Mouse (Mus musculus): Measurements from ENCODE around the gene Rnf225. TPM values are rescaled to one million over a fixed set of nuclear protein-coding genes. Genes with fewer than 3 reads are reported as not detected.

Rnf225 gene
- polyA plus RNA-seq (2012), result 2.0 and 2.5 TPM in 2 replicates

DNA sequence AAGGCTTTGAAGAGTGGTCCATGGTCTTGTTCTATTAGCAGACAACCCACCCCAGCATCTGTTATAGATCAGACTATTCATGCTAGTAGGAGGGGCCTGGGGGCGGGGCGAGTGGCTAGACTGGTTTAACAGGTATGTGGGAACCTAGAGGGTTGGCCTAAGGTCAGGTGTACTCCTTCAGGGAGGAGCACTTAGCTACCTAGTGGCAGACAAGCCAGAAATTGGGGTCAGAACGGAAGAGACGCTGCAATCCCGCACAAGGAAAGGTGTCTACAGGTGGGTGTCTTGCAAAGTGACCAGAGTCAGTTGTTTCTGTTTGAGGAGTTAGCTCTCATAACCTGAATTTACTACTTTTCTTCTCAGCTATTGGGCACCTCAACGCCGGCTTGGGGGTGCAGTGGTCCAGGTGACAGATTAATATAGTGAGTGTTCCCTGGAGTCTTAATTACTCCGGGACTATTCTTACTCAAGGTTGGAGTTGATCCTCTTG is at the start of gene Rnf225:
Rnf225 (plus strand) TSS at position 226 of the 490 bp plus-strand sequence.

DNA sequence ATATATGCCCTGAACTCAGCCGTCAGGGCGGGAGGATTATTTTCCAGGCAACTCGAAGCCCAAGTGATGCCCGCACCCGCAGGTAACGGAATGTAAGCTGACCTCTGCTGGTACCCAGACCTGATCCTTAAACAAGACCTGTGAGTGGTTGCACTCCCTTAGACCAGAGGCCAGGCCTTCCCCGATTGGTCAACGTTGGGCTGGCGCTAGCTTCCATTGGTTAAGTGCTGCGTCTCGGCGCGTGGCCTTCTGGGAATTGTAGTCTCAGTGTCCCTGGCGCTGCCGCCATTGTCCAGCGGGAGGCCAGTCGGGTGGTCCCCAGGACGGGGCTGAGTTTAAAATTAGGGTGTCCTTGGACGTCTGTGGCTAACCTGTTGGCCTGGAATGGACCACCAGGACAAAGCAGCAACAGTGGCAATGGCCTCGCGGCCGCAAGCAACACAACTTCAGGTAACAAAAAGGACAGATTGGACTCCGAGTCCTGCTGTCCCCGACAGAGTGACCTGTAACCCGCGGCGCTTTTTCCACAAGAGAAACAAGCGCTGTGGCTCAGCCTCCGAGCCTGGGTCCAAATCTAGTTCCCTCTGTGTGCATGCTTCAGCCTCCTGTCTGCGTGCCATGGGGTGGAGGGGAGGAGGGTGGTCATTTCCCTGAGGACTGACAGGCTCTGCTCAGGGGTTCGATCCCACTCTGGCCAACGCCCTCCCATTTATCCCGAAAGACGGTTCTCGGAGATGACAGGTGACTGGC is 46.1 kb upstream of the Rnf225 start, which contains the start of gene Zfp128:
Zfp128 (plus strand) TSS at position 267 of the 750 bp plus-strand sequence.

DNA sequence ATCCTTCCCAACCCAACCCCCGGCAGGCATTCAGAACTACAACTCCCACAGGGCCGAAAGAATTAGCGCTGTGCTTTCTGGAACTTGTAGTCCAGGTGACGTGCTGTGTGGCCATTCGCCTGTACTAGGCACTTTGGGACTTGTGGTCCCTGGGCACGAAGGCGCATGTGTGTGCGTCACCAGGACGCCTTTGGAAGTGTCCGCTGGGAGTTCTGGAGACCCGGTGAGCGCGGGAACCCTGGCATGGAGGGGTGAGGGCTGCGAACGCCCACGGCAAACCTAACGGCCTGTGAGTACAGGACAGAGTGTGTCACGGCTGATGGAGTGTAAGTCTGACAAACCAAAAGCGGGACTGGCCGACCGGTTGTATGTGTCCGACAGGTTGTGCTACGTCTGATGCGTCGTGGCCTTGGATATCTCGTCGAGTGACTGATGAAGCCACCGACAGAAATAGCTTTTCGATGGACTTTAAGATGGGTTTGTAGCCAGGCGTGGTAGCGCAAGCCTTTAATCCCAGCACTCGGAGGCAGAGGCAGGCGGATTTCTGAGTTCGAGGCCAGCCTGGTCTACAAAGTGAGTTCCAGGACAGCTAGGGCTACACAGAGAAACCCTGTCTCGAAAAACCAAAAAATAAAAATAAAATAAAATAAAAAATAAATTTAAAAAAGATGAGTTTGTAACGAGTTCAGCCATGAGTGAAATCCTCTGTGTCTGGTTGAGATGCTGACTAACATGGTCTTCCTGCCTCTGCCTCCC is 29.4 kb upstream of the Rnf225 start, which contains the start of gene Zscan22:
Zscan22 (plus strand) TSS at position 161 of the 756 bp plus-strand sequence.

DNA sequence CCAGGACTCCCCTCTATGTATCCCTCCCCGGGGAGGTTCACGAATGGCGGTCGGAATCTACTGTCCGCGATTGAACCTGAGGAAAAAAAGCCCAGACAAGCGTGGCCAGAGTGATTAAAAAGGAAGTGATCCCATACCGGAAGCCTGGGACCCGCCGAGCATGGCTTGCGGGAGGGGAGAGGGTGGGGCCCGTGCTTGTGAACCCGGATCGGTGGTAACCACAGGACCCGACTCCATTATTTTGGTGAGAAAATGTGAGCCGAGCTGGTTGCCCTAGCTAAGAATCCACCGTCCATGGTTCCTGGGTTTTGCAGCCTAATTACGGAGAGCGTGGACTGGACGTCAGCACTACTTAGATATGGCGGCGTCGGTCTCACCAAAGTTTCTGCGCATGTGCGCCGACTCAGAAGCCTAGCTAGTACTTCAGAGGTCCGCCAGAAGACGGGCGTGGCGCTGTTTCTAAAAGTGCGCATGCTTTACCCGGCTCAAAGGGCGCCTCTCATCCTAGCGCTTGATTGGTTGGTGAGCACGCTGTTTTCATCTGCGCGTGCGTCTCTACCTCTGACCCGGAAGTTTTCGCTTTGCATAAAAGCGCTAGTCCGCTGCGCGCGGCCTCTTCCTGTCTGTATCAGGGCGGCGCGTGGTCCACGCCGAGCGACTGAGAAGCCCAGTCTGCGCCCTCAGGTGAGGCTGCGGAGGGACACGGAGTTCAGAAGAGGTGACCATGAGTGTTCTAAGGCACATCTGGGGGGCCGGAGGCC is 5.3 kb upstream of the Rnf225 start, which contains the start of gene Rps5:
Rps5 (plus strand) TSS at position 586 of the 761 bp plus-strand sequence.

DNA sequence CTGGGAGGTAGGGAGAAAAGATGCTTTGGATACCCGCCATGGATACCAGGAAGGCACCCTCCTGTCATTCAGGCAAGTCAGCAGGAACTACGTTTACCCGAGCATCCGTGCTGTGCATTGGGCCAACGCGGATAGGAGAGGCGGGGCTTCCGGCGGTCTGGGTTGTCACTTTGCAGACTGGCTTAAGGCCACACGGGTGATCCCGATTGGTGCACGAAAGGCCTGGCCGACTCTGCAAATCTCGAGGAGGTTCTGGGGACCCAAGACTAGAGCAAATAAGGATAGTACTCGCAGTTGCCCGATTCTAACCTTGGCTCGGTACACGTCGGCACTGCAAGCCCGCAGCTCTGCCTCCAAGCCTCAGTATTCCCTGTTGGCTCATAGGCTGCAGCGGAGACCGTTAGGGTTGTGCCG is 38.5 kb downstream of the Rnf225 start, which contains the start of gene Zfp324:
Zfp324 (plus strand) TSS at position 161 of the 414 bp plus-strand sequence.

DNA sequence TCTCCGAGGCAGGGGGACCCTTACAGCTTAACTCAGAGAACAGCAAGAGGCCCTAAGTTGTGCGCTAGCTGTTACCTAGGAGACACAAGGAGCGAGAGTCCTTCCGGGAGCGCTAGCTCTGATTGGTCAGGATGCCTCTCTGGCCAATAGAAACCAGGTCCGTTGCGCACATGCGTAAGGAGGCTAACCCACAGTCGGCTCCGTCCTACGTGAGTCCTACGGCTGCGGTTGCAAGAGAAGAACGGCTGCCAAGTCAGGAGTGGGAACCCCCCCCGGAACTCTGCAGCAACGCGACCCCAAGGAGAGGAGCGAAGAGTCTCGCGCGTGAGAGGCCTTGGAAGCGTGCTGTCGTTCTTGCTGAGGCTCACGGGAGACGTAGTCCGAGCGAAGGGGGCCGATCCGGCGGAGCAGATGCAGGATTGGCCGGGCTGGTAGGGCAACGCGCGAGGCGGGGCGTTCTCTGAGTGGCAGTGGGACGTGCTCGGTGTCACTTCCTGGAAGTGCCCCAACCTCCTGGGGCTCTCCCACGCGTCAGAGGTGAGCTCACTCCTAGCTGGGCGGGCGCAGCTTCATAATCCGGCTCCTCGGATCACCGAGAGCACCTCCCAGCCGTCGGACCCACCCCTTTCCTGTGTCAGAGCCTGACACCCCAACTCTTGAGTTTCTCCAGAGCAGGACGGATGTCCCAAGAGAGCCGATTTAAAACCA is 50.6 kb downstream of the Rnf225 start, which contains the start of gene Zfp446:
Zfp446 (plus strand) TSS at position 167 of the 708 bp plus-strand sequence.

Other genes with a start within 250 kb of the Rnf225 start
- gene Vmn2r55, start 242.4 kb upstream of the Rnf225 start, polyA plus RNA-seq (2012), result 0.03 TPM in 1 of 2 replicates, not detected in the other
- 0.01 TPM in 1 of 2 replicates, not detected in the other for gene Vmn2r56, start 192.4 kb upstream of the Rnf225 start, polyA plus RNA-seq (2012)
- gene Zscan18, start 123.8 kb upstream of the Rnf225 start, polyA plus RNA-seq (2012), result 2.8 and 5.4 TPM in 2 replicates
- 0.15 and 0.24 TPM in 2 replicates for gene Zfp329, start 108.6 kb upstream of the Rnf225 start, polyA plus RNA-seq (2012)
- 1.4 and 2.0 TPM in 2 replicates for gene Zfp110, start 92.7 kb upstream of the Rnf225 start, polyA plus RNA-seq (2012)
- 0.24 and 0.38 TPM in 2 replicates for gene Zfp128, start 46.2 kb upstream of the Rnf225 start, polyA plus RNA-seq (2012)
- gene Zscan22, start 29.6 kb upstream of the Rnf225 start, polyA plus RNA-seq (2012), result 2.4 and 3.0 TPM in 2 replicates
- 3,057 and 3,219 TPM in 2 replicates for gene Rps5, start 5.1 kb upstream of the Rnf225 start, polyA plus RNA-seq (2012)
- 3.0 and 3.8 TPM in 2 replicates for gene Zfp324, start 38.4 kb downstream of the Rnf225 start, polyA plus RNA-seq (2012)
- gene Zfp446, start 50.4 kb downstream of the Rnf225 start, polyA plus RNA-seq (2012), result 4.6 and 4.9 TPM in 2 replicates
- gene Slc27a5, start 70.8 kb downstream of the Rnf225 start, polyA plus RNA-seq (2012), result not detected in 2 replicates
- 371 and 417 TPM in 2 replicates for gene Trim28, start 71.7 kb downstream of the Rnf225 start, polyA plus RNA-seq (2012)
- 75.2 and 96.9 TPM in 2 replicates for gene Zbtb45, start 82.6 kb downstream of the Rnf225 start, polyA plus RNA-seq (2012)
- gene Chmp2a, start 107.4 kb downstream of the Rnf225 start, polyA plus RNA-seq (2012), result 222 and 231 TPM in 2 replicates
- gene Ube2m, start 110.9 kb downstream of the Rnf225 start, polyA plus RNA-seq (2012), result 259 and 281 TPM in 2 replicates
- 1.3 and 1.6 TPM in 2 replicates for gene Mzf1, start 127.3 kb downstream of the Rnf225 start, polyA plus RNA-seq (2012)
- 0.01 TPM in 1 of 2 replicates, not detected in the other for gene Vmn1r85, start 167.8 kb downstream of the Rnf225 start, polyA plus RNA-seq (2012)
- not detected in 2 replicates for gene Vmn1r86, start 192.5 kb downstream of the Rnf225 start, polyA plus RNA-seq (2012)
- gene Vmn1r87, start 212.7 kb downstream of the Rnf225 start, polyA plus RNA-seq (2012), result 0.02 TPM in 1 of 2 replicates, not detected in the other
- 0.01 TPM in 2 replicates for gene Vmn1r88, start 232.2 kb downstream of the Rnf225 start, polyA plus RNA-seq (2012)